Mouse (Mus musculus): ENCODE data around the gene Rtl8a. TPM values are rescaled to one million over a fixed set of nuclear protein-coding genes. Genes with fewer than 3 reads are reported as not detected.
A peak's percentile ranks its signal among the peaks of the same experiment; 100 is the strongest.
"Not testable (repeated sequence)": the region's sequence is repeated elsewhere in the genome, so short reads cannot be mapped to it uniquely, and the experiment has no call there.

The Rtl8a gene
- 45.1 and 48.1 TPM in 2 replicates for polyA plus RNA-seq (2015; fragmentation: Nextera tagmentation; extraction: Ambion mirVana)

DNA sequence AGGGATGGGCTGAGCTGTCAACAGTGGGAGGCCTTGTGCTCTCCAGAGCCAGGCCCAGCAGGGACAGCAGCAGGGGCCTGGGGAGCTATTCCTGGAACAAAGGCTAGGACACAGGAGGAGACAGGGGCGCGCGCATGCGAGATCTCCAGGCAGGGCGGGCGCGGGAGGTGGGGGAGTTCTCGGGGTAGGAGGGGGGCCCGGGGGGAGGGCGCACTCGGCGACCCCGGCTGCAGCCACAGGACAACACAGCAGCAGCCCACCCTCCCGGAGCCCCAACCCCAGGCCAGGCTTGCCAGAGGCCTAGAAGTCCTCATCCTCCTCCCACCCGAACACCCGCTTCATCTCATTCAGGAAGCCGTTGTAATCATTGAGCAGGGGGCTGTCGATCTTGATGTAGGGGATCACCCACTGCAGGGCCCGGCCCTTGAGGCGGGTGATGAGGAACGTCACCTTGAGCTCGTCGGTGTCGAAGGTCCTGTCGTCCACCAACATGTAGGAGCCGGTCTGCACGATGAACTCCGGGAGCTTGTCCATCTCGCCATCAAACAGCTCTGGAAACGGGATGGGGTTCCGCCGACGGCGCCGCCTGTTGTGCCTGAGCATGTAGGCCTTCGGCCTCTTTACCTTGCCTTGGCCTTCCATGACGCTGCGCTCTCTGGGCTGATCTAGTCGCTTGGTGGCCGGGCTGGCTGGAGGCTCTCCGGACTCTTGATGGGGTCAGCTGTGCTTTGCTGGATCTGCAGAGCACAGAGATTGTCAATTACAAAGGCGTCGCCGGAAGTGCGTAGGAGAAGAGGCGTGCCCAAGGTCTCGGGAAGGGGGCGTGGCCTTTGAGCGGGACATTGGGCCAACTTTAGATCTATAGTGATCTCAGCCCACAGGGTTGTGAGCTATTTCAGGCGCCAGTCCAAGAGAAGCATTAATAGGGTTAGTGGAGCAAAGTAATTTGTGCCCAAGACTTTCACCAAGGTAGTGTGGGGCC lies at the start of gene Rtl8a:
Gene Rtl8a (minus strand): TSS at position 703 of the 982 bp plus-strand sequence.
- DNase-seq (ENCODE audit: low spot score): peak; percentile 56

- DNase-seq (ENCODE audit: low spot score): no peak
Measured at GRCm38 (mm10) chrX:53693141-53693540, 49.7 kb upstream of the Rtl8a start.

- DNase-seq (ENCODE audit: low spot score): no peak
Measured at GRCm38 (mm10) chrX:53692065-53692464, 48.6 kb upstream of the Rtl8a start.

DNA sequence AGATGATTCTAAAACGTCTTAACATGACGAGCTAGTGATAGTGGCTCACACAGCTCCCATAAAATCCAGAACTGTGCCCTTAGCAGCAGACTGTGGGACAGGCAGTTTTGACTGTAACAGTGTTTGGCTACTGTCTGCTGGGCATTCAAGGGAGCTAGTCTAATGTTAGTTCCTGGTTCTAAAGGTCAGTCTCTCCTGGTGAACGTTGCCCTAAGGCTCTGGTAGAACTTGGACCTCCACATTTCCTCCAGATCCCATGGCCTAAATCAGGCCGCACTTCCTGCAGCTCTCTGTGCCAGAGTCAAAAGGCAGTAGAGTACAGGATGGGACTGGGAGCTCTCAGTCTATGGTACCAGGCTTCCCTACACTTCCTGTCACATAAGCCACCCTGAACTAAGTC lies 41.2 kb upstream of the Rtl8a start:
- not testable (repeated sequence) for DNase-seq (ENCODE audit: low spot score)

- not testable (repeated sequence) for DNase-seq (ENCODE audit: low spot score)
Measured at GRCm38 (mm10) chrX:53682650-53683049, 39.2 kb upstream of the Rtl8a start.

DNA sequence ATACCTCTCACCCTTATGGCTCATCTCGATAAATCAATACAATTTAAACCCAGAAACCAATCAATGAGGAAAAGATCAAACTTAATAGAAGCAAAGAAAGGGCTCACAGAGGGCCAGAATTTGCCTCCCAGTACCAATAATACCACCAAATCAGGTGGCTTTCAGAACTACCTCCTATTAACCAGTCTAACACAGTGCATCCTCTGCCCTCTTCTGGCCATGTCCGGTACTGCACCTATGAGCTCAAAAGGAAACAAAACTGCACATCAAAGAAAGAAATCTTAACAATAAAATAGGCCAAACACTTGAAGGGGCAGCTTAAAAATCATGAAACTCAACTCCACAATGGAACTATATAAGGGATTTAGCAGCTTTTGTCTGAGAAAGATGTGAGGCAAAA lies 33.5 kb upstream of the Rtl8a start:
- DNase-seq (ENCODE audit: low spot score): peak; percentile 24

DNA sequence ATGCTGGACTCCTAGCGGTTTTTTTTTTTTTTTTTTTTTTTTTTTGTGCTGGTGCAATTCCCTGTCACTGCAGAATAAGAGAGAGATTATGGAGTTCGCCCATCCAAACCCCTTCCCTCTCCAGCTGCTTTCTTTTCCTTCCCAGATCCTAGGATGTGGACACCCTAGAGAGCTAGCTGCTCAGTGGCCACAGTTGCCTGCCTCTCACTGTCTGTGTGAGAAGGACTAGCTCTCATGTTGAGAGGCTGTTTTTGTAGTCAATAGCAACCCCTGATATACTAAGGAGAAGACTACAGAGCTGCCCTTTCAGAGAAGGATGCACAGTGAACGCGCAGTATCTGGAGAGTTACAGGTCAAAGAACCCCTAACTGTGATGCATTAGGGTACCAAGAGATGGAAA lies 27.2 kb upstream of the Rtl8a start:
- DNase-seq (ENCODE audit: low spot score): not testable (repeated sequence)

DNA sequence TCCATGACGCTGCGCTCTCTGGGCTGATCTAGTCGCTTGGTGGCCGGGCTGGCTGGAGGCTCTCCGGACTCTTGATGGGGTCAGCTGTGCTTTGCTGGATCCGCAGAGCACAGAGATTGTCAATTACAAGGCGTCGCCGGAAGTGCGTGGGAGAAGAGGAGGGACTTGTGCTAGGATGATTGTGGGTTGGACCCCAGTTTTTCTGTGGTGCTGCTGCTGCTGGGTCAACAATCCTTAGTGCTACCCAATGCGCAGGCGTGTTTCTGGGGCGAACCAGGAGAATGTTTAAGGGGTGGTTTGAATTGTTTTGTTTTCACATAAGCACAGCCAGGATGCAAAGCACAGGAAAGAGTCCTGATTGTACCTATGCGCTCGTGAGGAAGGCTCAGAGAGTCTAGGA lies 26.8 kb upstream of the Rtl8a start, which contains the start of gene Rtl8b:
Gene Rtl8b (minus strand): TSS at position 115 of the 400 bp plus-strand sequence.
- peak; percentile 78 for DNase-seq (ENCODE audit: low spot score)

DNA sequence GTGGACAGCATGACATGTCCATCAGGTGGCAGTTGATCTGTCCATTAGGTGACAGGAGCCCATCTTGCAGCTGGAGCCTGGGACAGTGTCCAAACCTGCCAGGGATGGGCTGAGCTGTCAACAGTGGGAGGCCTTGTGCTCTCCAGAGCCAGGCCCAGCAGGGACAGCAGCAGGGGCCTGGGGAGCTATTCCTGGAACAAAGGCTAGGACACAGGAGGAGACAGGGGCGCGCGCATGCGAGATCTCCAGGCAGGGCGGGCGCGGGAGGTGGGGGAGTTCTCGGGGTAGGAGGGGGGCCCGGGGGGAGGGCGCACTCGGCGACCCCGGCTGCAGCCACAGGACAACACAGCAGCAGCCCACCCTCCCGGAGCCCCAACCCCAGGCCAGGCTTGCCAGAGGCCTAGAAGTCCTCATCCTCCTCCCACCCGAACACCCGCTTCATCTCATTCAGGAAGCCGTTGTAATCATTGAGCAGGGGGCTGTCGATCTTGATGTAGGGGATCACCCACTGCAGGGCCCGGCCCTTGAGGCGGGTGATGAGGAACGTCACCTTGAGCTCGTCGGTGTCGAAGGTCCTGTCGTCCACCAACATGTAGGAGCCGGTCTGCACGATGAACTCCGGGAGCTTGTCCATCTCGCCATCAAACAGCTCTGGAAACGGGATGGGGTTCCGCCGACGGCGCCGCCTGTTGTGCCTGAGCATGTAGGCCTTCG lies 26.2 kb upstream of the Rtl8a start:
- not testable (repeated sequence) for DNase-seq (ENCODE audit: low spot score)

DNA sequence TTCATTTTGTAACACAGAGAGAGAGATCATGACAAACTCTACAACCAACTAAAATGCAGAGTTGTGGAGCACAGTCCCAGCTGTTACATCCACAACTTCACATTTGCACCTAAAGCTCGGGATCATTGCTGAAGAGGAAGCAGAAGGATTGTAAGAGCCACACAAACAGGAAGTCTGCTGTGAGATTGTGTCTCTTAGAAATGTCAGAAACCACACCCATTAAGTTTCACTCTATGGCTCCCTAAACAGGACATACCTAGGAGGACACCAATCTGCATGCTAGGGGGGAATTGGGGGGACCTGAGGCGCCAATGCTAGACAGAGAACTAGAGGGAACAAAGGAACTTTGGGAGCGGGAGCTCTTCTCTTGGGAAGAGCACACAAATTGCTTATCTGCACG lies 9.4 kb upstream of the Rtl8a start:
- not testable (repeated sequence) for DNase-seq (ENCODE audit: low spot score)

DNA sequence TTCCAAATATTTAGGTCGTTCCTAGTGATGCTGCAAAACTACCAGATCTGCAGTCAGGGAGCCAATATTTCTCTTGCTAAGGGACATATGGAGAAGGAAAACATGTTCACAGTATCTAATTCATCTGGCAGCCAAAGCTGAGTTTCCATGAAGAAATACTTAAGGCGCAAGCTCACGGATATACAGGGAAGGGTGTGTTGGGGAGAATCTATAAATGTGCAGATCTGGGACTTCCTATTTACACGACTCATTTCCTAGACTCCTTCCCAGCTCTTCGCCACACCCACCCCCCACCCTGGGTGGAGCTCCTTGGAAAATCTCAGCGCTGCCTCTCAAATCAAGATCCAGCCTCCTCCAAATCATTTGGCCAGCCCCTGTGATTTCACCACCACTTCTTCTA lies 2.4 kb upstream of the Rtl8a start:
- no peak for DNase-seq (ENCODE audit: low spot score)

DNA sequence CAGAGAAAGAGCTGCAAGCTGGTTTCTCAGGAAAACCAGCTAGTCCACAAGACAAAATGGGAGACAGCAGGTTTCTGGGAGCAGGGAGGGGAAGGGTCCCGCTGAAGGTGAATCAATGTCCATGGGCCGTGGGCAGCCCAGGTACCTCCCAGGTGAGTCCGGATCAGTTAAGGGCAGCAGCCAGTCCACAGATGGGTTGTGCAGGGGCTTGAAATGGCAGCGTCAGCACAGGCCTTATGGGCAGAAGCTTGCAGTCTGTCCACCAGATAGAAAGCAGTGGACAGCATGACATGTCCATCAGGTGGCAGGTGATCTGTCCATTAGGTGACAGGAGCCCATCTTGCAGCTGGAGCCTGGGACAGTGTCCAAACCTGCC lies 890 bp downstream of the Rtl8a start:
- not testable (repeated sequence) for DNase-seq (ENCODE audit: low spot score)

- DNase-seq (ENCODE audit: low spot score): not testable (repeated sequence)
Measured at GRCm38 (mm10) chrX:53638107-53638506, 5.4 kb downstream of the Rtl8a start.

GRCm38 (mm10) chrX:53611395-53611794 lies 32.1 kb downstream of the Rtl8a start:
- DNase-seq (ENCODE audit: low spot score): not testable (repeated sequence)

- peak; percentile 64 for DNase-seq (ENCODE audit: low spot score)
Measured at GRCm38 (mm10) chrX:53610571-53610970, 32.9 kb downstream of the Rtl8a start.

DNA sequence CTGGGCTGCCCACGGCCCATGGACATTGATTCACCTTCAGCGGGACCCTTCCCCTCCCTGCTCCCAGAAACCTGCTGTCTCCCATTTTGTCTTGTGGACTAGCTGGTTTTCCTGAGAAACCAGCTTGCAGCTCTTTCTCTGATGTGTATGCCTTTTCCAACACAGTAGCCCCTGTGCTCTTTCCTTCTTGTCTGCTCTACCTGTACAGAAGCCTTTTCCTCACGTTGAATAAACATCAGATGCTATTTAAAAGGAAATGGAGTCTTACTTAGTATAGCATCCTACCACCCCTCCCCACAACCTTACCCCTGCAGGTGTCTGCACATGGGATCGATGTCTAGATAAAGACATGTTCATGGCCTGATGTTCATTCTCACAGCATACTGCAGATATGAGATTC lies 34.6 kb downstream of the Rtl8a start, which contains the start of gene Gm14597:
Gene Gm14597 (minus strand): TSS at position 101 of the 400 bp plus-strand sequence.
- not testable (repeated sequence) for DNase-seq (ENCODE audit: low spot score)

GRCm38 (mm10) chrX:53608122-53608813 lies 35.2 kb downstream of the Rtl8a start:
- DNase-seq (ENCODE audit: low spot score): no peak

- DNase-seq (ENCODE audit: low spot score): peak; percentile 72
Measured at GRCm38 (mm10) chrX:53607242-53608121, 36.0 kb downstream of the Rtl8a start, which contains the start of gene Rtl8c. TSS of gene Rtl8c (plus strand) at chrX:53608032.

DNA sequence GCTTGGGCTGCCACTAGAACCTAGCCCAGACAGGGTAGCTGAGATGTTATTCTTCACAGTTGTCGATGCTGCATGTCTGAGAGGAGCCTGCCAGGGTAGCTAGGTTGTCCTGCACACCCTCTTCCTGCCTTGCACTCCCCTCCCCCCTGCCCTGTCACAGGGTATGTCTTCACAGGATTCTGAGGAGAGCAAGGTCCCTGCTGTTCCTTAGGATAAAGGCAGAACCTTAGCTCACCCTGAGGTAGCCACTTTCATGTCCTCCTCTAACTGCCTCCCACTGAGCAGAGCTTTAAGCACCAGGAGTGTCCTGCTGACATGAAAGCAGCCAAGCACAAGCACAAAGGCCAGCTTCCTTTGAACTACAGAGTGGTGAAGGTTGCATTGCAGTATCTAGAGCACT lies 37.3 kb downstream of the Rtl8a start:
- not testable (repeated sequence) for DNase-seq (ENCODE audit: low spot score)

GRCm38 (mm10) chrX:53599993-53600392 lies 43.5 kb downstream of the Rtl8a start:
- peak; percentile 9 for DNase-seq (ENCODE audit: low spot score)

Measured in thymus, postnatal 0 days (tissue).